Mouse (Mus musculus): Measurements from ENCODE around the gene Nat8f5.

- TF ChIP-seq GATA1 (IDR thresholded peaks at IDR 0.05; ENCODE audit: low read length) (no peak), TAL1 (IDR thresholded peaks at IDR 0.05; ENCODE audit: low read length) (no peak)
These were observed 43.1 kb upstream of the Nat8f5 start for GRCm38 (mm10) chr6:85863840-85864239.
